Mouse (Mus musculus): ENCODE measurements around the gene Adamts17.
A peak's percentile ranks its signal among the peaks of the same experiment; 100 is the strongest.

Gene Adamts17

DNA sequence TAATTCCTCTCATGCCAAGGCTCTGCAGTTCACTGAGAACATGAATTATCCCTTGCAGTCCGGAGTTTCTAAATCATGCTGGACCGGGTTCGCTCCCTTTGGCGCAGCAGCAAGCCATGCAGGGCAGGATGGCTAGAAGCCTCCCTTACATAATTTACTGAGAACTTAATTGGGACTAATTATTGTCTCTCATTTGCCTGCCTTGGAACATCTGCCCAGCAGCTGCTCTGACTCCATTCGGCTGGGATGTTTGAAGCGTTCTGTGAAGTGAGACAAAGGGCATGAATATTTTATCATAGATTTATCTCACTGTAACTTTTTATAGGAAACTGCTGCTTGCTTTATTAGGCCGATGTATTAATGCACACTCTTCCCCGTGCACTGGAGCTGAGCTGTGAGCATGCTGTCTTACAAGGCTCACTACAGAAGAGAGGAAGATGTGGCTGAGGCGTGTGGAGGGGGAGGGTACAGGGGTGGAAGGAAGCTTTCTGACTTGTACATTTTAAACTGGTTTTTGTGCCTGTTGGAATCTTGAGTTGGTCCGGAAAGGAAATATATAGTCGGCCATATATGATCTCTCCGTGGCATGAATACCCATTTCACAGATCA lies 271.1 kb downstream of the Adamts17 start:
- DNase-seq: no peak

- DNase-seq: no peak
Observed at GRCm38 (mm10) chr7:67112495-67113216, 273.1 kb downstream of the Adamts17 start.

- DNase-seq: no peak
Observed at GRCm38 (mm10) chr7:67114056-67114455, 274.5 kb downstream of the Adamts17 start.

- DNase-seq: no peak
Observed at GRCm38 (mm10) chr7:67115056-67115455, 275.5 kb downstream of the Adamts17 start.

DNA sequence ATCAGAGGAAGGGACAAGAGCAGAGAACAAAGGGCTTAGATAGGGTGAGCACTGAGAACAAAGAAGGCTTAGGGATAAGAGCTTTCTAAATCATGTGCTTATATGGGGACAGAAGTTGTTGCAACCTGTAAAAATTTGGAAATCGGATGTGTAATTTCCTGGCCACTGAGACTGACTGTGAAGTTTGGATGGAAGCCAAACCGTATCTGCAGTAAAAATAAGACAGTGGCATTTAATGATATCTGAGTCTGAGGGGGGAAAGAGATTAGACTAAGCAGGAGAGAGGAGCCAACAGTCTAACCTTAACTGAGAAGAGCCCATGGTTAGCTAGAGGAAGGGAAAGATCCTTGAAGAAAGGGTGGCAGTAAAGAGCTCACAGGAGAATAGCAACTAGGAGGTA lies 295.6 kb downstream of the Adamts17 start:
- no peak for DNase-seq

DNA sequence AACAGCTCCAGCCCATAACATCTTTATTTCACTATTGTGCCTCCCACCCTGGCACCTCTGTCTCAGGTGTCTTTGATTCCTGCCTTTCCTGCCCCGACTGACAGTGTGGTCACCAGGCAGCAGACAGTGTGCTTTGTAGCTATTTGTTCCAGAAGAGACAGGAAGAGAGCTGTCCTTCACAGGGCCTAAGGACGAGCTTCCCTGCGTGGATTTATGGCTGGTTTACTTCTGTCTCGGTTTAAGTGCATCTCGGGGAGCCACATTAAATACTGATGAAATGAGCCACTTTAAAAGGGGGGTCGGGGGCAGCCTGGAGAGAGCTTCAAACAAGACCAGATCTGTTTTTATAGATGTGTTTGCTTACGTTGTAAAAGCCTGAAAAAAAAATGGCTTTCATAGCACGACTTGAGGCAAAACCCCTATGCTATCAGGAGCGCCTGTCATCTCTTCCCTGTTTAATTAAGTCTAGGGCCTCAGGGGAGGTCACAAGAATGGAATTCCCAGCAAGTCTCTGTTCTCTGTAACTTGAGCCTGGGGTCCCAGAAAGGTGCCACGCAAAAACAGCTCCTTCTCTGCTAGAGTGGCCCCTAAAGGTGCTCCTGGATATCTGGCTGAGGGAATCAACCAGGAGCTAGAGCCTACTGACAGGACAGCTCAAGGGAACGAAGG lies 302.9 kb downstream of the Adamts17 start:
- DNase-seq: no peak

GRCm38 (mm10) chr7:67145748-67146147 lies 306.2 kb downstream of the Adamts17 start:
- DNase-seq: no peak

DNA sequence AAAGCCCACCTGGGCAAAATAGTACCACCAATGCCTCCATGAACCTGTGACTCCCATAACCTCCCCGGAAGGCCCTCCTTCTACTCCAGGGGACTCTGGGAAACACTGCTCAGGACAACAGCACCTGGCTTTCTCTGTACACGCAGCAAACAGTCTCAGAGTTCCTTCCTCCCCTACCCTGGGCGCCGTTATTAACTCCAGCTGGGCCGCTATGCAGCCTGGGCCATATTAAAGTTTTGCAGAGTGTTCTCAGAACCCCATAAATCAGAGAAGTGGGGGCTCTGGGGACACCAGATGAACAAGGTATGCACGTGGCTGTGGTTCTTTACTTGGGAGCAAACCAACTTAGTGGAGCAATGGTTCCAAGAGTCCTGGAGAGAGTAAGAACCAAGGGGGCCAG lies 306.6 kb downstream of the Adamts17 start:
- no peak for DNase-seq

DNA sequence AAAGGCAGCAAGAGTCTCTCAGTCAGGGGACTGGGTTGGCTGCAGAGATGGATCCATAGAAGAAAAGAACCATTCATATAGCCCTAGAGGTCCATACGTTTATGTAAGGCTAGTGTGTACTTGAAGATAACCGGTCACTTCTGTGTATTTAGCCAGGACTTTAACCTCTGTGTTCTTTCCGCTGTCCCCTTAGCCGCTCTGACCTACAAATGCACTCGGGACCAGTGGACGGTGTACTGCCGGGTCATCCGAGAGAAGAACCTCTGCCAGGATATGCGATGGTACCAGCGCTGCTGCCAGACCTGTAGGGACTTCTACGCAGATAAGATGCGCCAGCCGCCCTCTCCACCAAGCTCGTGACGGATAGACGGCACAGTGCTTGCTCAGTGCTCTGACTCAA lies 310.2 kb downstream of the Adamts17 start:
- no peak for DNase-seq

DNA sequence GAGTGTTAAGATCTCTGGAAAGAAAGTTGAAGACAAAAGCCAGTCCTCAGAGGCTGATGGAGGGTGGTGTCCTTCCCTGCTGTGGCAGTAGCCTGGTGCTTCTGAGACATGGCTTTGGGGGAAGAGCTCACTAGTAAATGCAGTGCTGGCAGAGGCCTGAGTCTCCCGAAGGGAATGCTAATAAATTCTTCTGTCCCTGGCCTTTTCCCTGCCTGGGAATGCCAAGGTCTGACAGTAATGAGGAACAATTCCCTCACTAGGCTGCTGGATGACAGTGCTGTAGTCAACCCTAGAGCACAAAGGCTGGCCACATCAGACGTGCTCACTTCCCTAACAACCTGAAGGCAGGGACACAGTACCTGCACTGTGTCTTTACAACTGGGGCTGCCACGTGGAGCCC lies 313.1 kb downstream of the Adamts17 start:
- DNase-seq: no peak

DNA sequence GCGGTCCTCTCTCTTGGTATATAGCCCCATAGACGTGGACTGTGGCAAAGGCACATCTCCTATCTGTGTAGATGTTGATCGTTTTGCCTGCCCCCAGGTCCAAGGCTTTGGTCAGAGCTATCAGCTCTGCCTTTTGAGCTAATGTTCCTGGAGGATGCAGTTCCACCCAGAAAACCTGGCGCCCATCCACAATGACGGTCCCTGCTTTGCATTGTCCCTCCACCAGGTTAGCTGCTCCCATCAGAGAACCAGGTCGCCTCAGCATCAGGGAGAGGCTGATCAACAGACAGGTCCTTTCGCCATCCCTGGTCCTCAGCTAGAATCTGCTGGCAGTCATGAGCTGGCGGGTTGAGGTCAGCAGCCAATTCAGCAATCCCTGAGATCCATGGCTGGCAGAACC lies 322.6 kb downstream of the Adamts17 start:
- DNase-seq: no peak

DNA sequence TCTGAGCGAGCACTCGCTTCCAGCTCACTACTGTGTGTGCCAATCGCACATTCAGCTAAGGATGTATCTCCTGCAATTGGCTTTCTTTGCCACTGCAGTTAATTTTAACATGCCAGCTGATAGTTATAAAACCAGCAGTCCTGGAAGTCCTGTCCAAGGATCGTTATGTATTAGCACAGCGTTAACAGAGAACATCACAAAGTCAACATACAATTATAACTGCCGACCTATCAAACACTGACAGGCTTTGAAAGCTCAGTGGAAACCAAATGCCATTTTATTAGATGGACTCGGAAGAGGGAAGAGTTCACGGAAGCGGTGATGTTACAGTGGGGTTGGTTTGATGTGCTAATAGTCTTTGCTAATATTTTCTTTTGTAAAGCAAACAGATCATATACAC lies 328.8 kb downstream of the Adamts17 start:
- DNase-seq: no peak

- no peak for DNase-seq
Observed at GRCm38 (mm10) chr7:67168763-67169569, 329.4 kb downstream of the Adamts17 start.

- no peak for DNase-seq
Observed at GRCm38 (mm10) chr7:67173522-67174195, 334.1 kb downstream of the Adamts17 start.

- DNase-seq: no peak
Observed at GRCm38 (mm10) chr7:67183786-67184185, 344.3 kb downstream of the Adamts17 start.

- peak; percentile 56 to 64 for DNase-seq
Observed at GRCm38 (mm10) chr7:67199412-67199811, 359.9 kb downstream of the Adamts17 start.
